Mouse (Mus musculus): ENCODE results near the gene Man1a.

GRCm38 (mm10) chr10:54069412-54069811 is 7.0 kb downstream of the Man1a start:
- no peak for TF ChIP-seq CTCF (IDR thresholded peaks at IDR 0.05; ENCODE audit: low read depth)
- no peak for TF ChIP-seq EP300 (IDR thresholded peaks at IDR 0.05; ENCODE audit: low read depth)
